Mouse (Mus musculus) splenic B cell, adult 2 months (primary cell): Measurements from ENCODE around the gene Fblim1.
"Not testable (repeated sequence)": the region's sequence is repeated elsewhere in the genome, so short reads cannot be mapped to it uniquely, and the experiment has no call there.

Experiments used
- DNase-seq: peaks from one replicate; pipeline ENCODE4 v3.0.0-alpha.2; 2011; ENCODE audit warnings: low read depth, low spot score
- H3K27me3 ChIP-seq: 2 replicates; pipeline ENCODE4 v1.6.1; 2012; ENCODE audit warnings: mild to moderate bottlenecking, low read length, moderate library complexity, mixed read lengths; ENCODE audit not compliant: control insufficient read depth, poor library complexity, insufficient read depth, severe bottlenecking
- H3K36me3 ChIP-seq: 2 replicates; pipeline ENCODE4 v1.6.1; 2012; ENCODE audit warnings: mild to moderate bottlenecking, low read length, moderate library complexity, mixed read lengths; ENCODE audit not compliant: control insufficient read depth, poor library complexity, insufficient read depth, severe bottlenecking

Fblim1 gene

GRCm38 (mm10) chr4:141559131-141559897, 46.6 kb downstream of the Fblim1 start:
- H3K27me3 ChIP-seq = no peaks in the 10 kb centered on the region
- no peaks in the 10 kb centered on the region for H3K36me3 ChIP-seq
- DNase-seq = peak; percentile 95

GRCm38 (mm10) chr4:141558658-141559057, 47.2 kb downstream of the Fblim1 start:
- DNase-seq = peak; percentile 65
- no peaks in the 10 kb centered on the region for H3K36me3 ChIP-seq

GRCm38 (mm10) chr4:141556163-141556562, 49.7 kb downstream of the Fblim1 start:
- DNase-seq, H3K36me3 ChIP-seq, H3K27me3 ChIP-seq: not testable (repeated sequence)

More at GRCm38 (mm10) chr4:141558658-141559057, 47.2 kb downstream of the Fblim1 start:
- no peaks in the 10 kb centered on the region for H3K27me3 ChIP-seq

- not testable (repeated sequence) for DNase-seq, H3K27me3 ChIP-seq, H3K36me3 ChIP-seq
Observed at GRCm38 (mm10) chr4:141554255-141554865, 51.5 kb downstream of the Fblim1 start.

GRCm38 (mm10) chr4:141552484-141552883, 53.4 kb downstream of the Fblim1 start:
- H3K36me3 ChIP-seq = no peaks in the 10 kb centered on the region
- peak; percentile 70 for DNase-seq

GRCm38 (mm10) chr4:141547299-141547698, 58.6 kb downstream of the Fblim1 start:
- DNase-seq = peak; percentile 46
- Histone ChIP-seq H3K27me3 (no peaks in the 10 kb centered on the region), H3K36me3 (no peaks in the 10 kb centered on the region)

More at GRCm38 (mm10) chr4:141552484-141552883, 53.4 kb downstream of the Fblim1 start:
- H3K27me3 ChIP-seq = no peaks in the 10 kb centered on the region

- no peaks in the 10 kb centered on the region for H3K36me3 ChIP-seq
- no peaks in the 10 kb centered on the region for H3K27me3 ChIP-seq
- peak; percentile 87 for DNase-seq
Observed at GRCm38 (mm10) chr4:141546334-141547200, 59.3 kb downstream of the Fblim1 start.

GRCm38 (mm10) chr4:141545743-141546333, 60.1 kb downstream of the Fblim1 start:
- DNase-seq = peak; percentile 100
- no peaks in the 10 kb centered on the region for H3K27me3 ChIP-seq
- H3K36me3 ChIP-seq = no peaks in the 10 kb centered on the region

- Histone ChIP-seq H3K36me3 (no peaks in the 10 kb centered on the region), H3K27me3 (no peaks in the 10 kb centered on the region)
- no peak for DNase-seq
Observed at GRCm38 (mm10) chr4:141545071-141545742, 60.7 kb downstream of the Fblim1 start.

GRCm38 (mm10) chr4:141544536-141544935, 61.4 kb downstream of the Fblim1 start:
- Histone ChIP-seq H3K36me3 (no peaks in the 10 kb centered on the region), H3K27me3 (no peaks in the 10 kb centered on the region)
- no peak for DNase-seq

- no peak for DNase-seq
- Histone ChIP-seq H3K27me3 (no peaks in the 10 kb centered on the region), H3K36me3 (no peaks in the 10 kb centered on the region)
Observed at GRCm38 (mm10) chr4:141543593-141543992, 62.3 kb downstream of the Fblim1 start.

GRCm38 (mm10) chr4:141541851-141542250, 64.0 kb downstream of the Fblim1 start:
- H3K36me3 ChIP-seq = no peaks in the 10 kb centered on the region
- H3K27me3 ChIP-seq = no peaks in the 10 kb centered on the region
- DNase-seq = no peak

GRCm38 (mm10) chr4:141540844-141541243, 65.1 kb downstream of the Fblim1 start:
- no peaks in the 10 kb centered on the region for H3K36me3 ChIP-seq
- no peaks in the 10 kb centered on the region for H3K27me3 ChIP-seq
- no peak for DNase-seq

GRCm38 (mm10) chr4:141539213-141539767, 66.6 kb downstream of the Fblim1 start:
- no peak for DNase-seq
- Histone ChIP-seq H3K36me3 (no peaks in the 10 kb centered on the region), H3K27me3 (no peaks in the 10 kb centered on the region)
